ENCODE assay signal across 11 mouse cellular contexts in genomic region chr1:86416321-86416720, GRCm38 (mm10). TPM values are rescaled to one million over a fixed set of nuclear protein-coding genes. Genes with fewer than 3 reads are reported as not detected.
DNase-seq lines count a peak whose midpoint lies in the region; ATAC-seq and TF ChIP-seq lines count a peak whose summit lies in the region.
"Had no signal": no experiment of that assay in that cellular context is flagged by ENCODE, and none has a peak within 500 bp of the region (broad histone marks: within the 10 kb centered on the region; RNA-seq: fewer than 3 reads in every experiment).

No protein-coding gene starts in this region.

- H3K4me3 ChIP-seq in gastrocnemius, adult 2 months, result no peak overlapping the region
- no peak overlapping the region for H3K4me3 ChIP-seq in midbrain, postnatal 0 days (ENCODE audit: low read depth, low read length)
- H3K4me3 ChIP-seq in midbrain, embryonic 15.5 days, result no peak overlapping the region

- H3K27me3 ChIP-seq in midbrain, postnatal 0 days (ENCODE audit: insufficient read depth, low read length), result no peaks in the 10 kb centered on the region
- H3K27me3 ChIP-seq in midbrain, embryonic 15.5 days (replicated peaks), result no peaks in the 10 kb centered on the region

- no peak overlapping the region for H3K4me2 ChIP-seq in midbrain, postnatal 0 days (ENCODE audit: low read depth, low read length, poor library complexity, severe bottlenecking)
- H3K4me2 ChIP-seq in midbrain, embryonic 15.5 days, result no peak overlapping the region

- intact Hi-C loops in gastrocnemius, adult 2 months (cut with DNase I), result no loop called here
- intact Hi-C loops in gastrocnemius, postnatal 36 days (cut with DNase I), result no loop called here

- H3K9ac ChIP-seq in midbrain, postnatal 0 days (replicated peaks; ENCODE audit: low read length, poor library complexity, severe bottlenecking), result no peak overlapping the region
- H3K9ac ChIP-seq in midbrain, embryonic 15.5 days, result no peak overlapping the region

- H3K27ac ChIP-seq in gastrocnemius, adult 2 months, result no peak overlapping the region
- H3K27ac ChIP-seq in midbrain, postnatal 0 days (ENCODE audit: low read depth, low read length), result no peak overlapping the region
- H3K27ac ChIP-seq in midbrain, embryonic 15.5 days, result no peak overlapping the region

- no peak for ATAC-seq in midbrain, postnatal 0 days (ENCODE audit: low FRiP score)
- no peak for ATAC-seq in midbrain, embryonic 15.5 days (replicated peaks)
- ATAC-seq in neutrophil, adult 5-6 weeks (ENCODE audit: extremely low read depth, insufficient number of reproducible peaks, low FRiP score, poor library complexity, severe bottlenecking), result peak; percentile 62

- peak; percentile 57 for TF ChIP-seq CTCF in gastrocnemius, adult 2 months (IDR thresholded peaks at IDR 0.05)
- peak; percentile 74 for TF ChIP-seq CTCF in midbrain, postnatal 0 days (IDR thresholded peaks at IDR 0.05)

- H3K36me3 ChIP-seq in midbrain, postnatal 0 days (ENCODE audit: insufficient read depth, low read length), result no peaks in the 10 kb centered on the region
- H3K36me3 ChIP-seq in midbrain, embryonic 15.5 days (replicated peaks), result no peaks in the 10 kb centered on the region

- H3K9me3 ChIP-seq in midbrain, postnatal 0 days (ENCODE audit: low read length), result no peaks in the 10 kb centered on the region
- no peaks in the 10 kb centered on the region for H3K9me3 ChIP-seq in midbrain, embryonic 15.5 days

- no peak for DNase-seq in gastrocnemius, adult 2 months
- DNase-seq in gastrocnemius, postnatal 36 days, result no peak
- no peak for DNase-seq in midbrain, postnatal 0 days (ENCODE audit: low spot score)
- DNase-seq in brain, adult 2 months (ENCODE audit: low read depth, low spot score), result peak; percentile 47
- no peak for DNase-seq in gastrocnemius, adult 18-20 months (ENCODE audit: low spot score)
- no peak for DNase-seq in urinary bladder, postnatal 10 days (ENCODE audit: low spot score)
- DNase-seq: right cerebral cortex, postnatal 14 days had no signal

- WGBS in midbrain, postnatal 0 days, result 61% methylated on average over 6 of the region's 6 CpGs
- WGBS in midbrain, embryonic 15.5 days, result 64% methylated on average over 6 of the region's 6 CpGs

- H3K4me1 ChIP-seq in midbrain, postnatal 0 days (ENCODE audit: insufficient read depth, low read length), result no peaks in the 10 kb centered on the region
- peaks cover 4% of the 10 kb centered on the region; the same call in 1 of the 2 replicates for H3K4me1 ChIP-seq in midbrain, embryonic 15.5 days

RNA-seq across cellular contexts. Expression of gene Nmur1, which starts 9.7 kb away (rescaled TPM):
- total RNA-seq in gastrocnemius, adult 2 months (2021), result not detected
- not detected for total RNA-seq in gastrocnemius, postnatal 36 days (2021)
- total RNA-seq in midbrain, postnatal 0 days (2014; rRNA removed), result not detected in 2 replicates
- 0.27 and 0.33 TPM in 2 replicates for polyA plus RNA-seq in midbrain, postnatal 0 days (2015; fragmentation: Nextera tagmentation; extraction: Ambion mirVana)
- 0.61 TPM in 1 of 2 replicates, not detected in the other for polyA plus RNA-seq in midbrain, embryonic 15.5 days (2015; fragmentation: Nextera tagmentation; extraction: Ambion mirVana)
- not detected in 2 replicates for total RNA-seq in neutrophil, adult 5-6 weeks (2017)
- not detected for total RNA-seq in gastrocnemius, adult 18-20 months (2021)
- polyA plus RNA-seq: heart, embryonic 16.5 days; limb, embryonic 14.5 days had no signal

RNA-seq across cellular contexts. Expression of gene Tex44, which starts 9.8 kb away (rescaled TPM):
- total RNA-seq in gastrocnemius, adult 2 months (2021), result not detected
- total RNA-seq in gastrocnemius, postnatal 36 days (2021), result not detected
- 0.14 TPM in 1 of 2 replicates, not detected in the other for total RNA-seq in midbrain, postnatal 0 days (2014; rRNA removed)
- polyA plus RNA-seq in midbrain, postnatal 0 days (2015; fragmentation: Nextera tagmentation; extraction: Ambion mirVana), result not detected in 2 replicates
- not detected in 2 replicates for polyA plus RNA-seq in midbrain, embryonic 15.5 days (2015; fragmentation: Nextera tagmentation; extraction: Ambion mirVana)
- not detected in 2 replicates for total RNA-seq in neutrophil, adult 5-6 weeks (2017)
- total RNA-seq in gastrocnemius, adult 18-20 months (2021), result not detected
- polyA plus RNA-seq: heart, embryonic 16.5 days; limb, embryonic 14.5 days had no signal

RNA-seq across cellular contexts. Expression of gene Ncl, which starts 57.1 kb away (rescaled TPM):
- 100 to 1,000 TPM; 102 to 105 TPM for total RNA-seq in gastrocnemius, adult 2 months (2021)
- total RNA-seq in gastrocnemius, postnatal 36 days (2021), result 100 to 1,000 TPM in 1 of 2 experiments, 10 to 100 TPM in 1; 79.3 to 101 TPM
- 29.8 and 40.7 TPM in 2 replicates for total RNA-seq in midbrain, postnatal 0 days (2014; rRNA removed)
- 185 and 209 TPM in 2 replicates for polyA plus RNA-seq in midbrain, postnatal 0 days (2015; fragmentation: Nextera tagmentation; extraction: Ambion mirVana)
- 184 and 193 TPM in 2 replicates for polyA plus RNA-seq in midbrain, embryonic 15.5 days (2015; fragmentation: Nextera tagmentation; extraction: Ambion mirVana)
- 236 and 246 TPM in 2 replicates for total RNA-seq in neutrophil, adult 5-6 weeks (2017)
- total RNA-seq in gastrocnemius, adult 18-20 months (2021), result 100 to 1,000 TPM in 1 of 2 experiments, 10 to 100 TPM in 1; 99.3 to 113 TPM
